Mouse (Mus musculus) heart, postnatal 0 days (tissue): ENCODE results near the gene Tbc1d1.

Experiments used
- CTCF ChIP-seq: IDR thresholded peaks from 2 replicates; pipeline ENCODE4 v1.5.1; 2016; ENCODE audit warnings: antibody characterized with exemption, control low read depth, low read depth
- EP300 ChIP-seq: IDR thresholded peaks from 2 replicates; pipeline ENCODE4 v1.6.1; 2016; ENCODE audit warnings: antibody characterized with exemption, low read depth

GRCm38 (mm10) chr5:64376466-64376865, 220.4 kb downstream of the Tbc1d1 start:
- TF ChIP-seq CTCF (no peak), EP300 (no peak)
